Mouse (Mus musculus): Measurements from ENCODE around the gene Gpr25.

Gpr25 gene

GRCm38 (mm10) chr1:136233892-136234594, 26.6 kb downstream of the Gpr25 start, which contains the start of gene Inava:
Inava (minus strand) TSS chr1:136234264.
- no peak for DNase-seq (ENCODE audit: low spot score in 2 of 2)

GRCm38 (mm10) chr1:136232986-136233790, 27.5 kb downstream of the Gpr25 start:
- DNase-seq (ENCODE audit: low spot score in 2 of 2), result no peak

- no peak for DNase-seq (ENCODE audit: low spot score in 2 of 2)
Measured at GRCm38 (mm10) chr1:136232285-136232926, 28.3 kb downstream of the Gpr25 start.

GRCm38 (mm10) chr1:136231596-136231995, 29.1 kb downstream of the Gpr25 start:
- DNase-seq (ENCODE audit: low spot score in 2 of 2), result peak in 1 of 2 experiments; percentile 35

- DNase-seq (ENCODE audit: low spot score in 2 of 2), result peak; percentile 61 to 79
Measured at GRCm38 (mm10) chr1:136230201-136230600, 30.5 kb downstream of the Gpr25 start.

- no peak for DNase-seq (ENCODE audit: low spot score in 2 of 2)
Measured at GRCm38 (mm10) chr1:136229040-136229373, 31.7 kb downstream of the Gpr25 start.

- peak in 1 of 2 experiments; percentile 40 for DNase-seq (ENCODE audit: low spot score in 2 of 2)
Measured at GRCm38 (mm10) chr1:136228328-136229039, 32.2 kb downstream of the Gpr25 start.

- no peak for DNase-seq (ENCODE audit: low spot score in 2 of 2)
Measured at GRCm38 (mm10) chr1:136227870-136228269, 32.8 kb downstream of the Gpr25 start.

- no peak for DNase-seq (ENCODE audit: low spot score in 2 of 2)
Measured at GRCm38 (mm10) chr1:136226626-136227025, 34.0 kb downstream of the Gpr25 start.

GRCm38 (mm10) chr1:136225846-136226245, 34.8 kb downstream of the Gpr25 start:
- no peak for DNase-seq (ENCODE audit: low spot score in 2 of 2)

GRCm38 (mm10) chr1:136223758-136224342, 36.8 kb downstream of the Gpr25 start:
- peak; percentile 66 to 70 for DNase-seq (ENCODE audit: low spot score in 2 of 2)

GRCm38 (mm10) chr1:136222386-136222785, 38.3 kb downstream of the Gpr25 start:
- no peak for DNase-seq (ENCODE audit: low spot score in 2 of 2)

- DNase-seq (ENCODE audit: low spot score in 2 of 2), result peak; percentile 65 to 70
Measured at GRCm38 (mm10) chr1:136220037-136220871, 40.4 kb downstream of the Gpr25 start.

GRCm38 (mm10) chr1:136214304-136214703, 46.4 kb downstream of the Gpr25 start:
- no peak for DNase-seq (ENCODE audit: low spot score in 2 of 2)

GRCm38 (mm10) chr1:136212803-136213202, 47.9 kb downstream of the Gpr25 start, which contains the start of gene Mroh3:
Mroh3 (minus strand) TSS chr1:136212828.
- no peak for DNase-seq (ENCODE audit: low spot score in 2 of 2)

Data from urinary bladder, postnatal 36 days (tissue).